Mouse (Mus musculus) lung, adult 2 months (tissue): Measurements from ENCODE around the gene Sdhb.

ENCODE experiments used
- CTCF ChIP-seq: fragments of 200-500 bp; IDR thresholded peaks from 2 replicates; pipeline ENCODE4 v1.5.1; 2011; ENCODE audit warnings: mild to moderate bottlenecking, low read length, control low read depth; ENCODE audit not compliant: insufficient read depth
- POLR2A ChIP-seq: fragments of 200-500 bp; IDR thresholded peaks from 2 replicates; pipeline ENCODE4 v1.6.1; 2011; ENCODE audit warnings: low read depth, mild to moderate bottlenecking, control low read depth, low read length, borderline replicate concordance; ENCODE audit errors: extremely low read depth

DNA sequence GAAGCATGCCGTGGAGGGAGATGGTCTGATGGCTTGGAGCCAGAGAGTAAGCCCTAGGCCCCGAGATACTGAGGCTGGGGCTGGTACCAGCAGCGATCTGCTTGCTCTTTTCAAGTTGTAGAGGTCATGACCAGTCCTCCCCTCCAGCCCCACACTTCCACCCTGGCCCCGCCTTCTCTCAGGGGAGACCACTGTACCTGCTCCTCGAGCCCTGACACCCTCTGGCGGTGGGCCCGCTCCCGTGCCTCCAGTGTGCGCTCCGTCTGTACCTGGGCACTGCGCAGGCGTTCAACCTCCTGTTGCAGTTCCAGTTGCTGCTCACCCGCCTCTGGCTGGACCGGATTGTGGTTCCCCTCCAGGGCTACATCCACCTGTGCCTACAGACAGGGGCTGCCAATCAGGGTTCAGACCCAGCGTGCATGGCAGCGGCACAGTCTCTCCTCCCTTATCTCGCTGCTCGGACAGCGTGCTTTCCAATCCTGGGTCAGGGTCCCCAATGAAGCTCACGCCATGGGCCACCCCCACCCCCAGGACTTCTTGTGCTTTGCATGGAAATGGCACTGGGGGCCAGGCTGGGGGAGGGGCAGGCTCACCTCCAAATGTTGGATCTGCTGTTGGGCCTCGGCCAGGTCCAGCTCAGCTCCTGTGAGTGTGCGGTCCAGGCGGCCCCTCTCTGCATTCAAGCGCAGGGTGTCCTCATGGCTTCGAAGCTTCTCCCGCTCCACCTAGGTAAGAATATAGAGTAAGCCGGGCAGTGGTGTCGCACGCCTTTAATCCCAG, 56.8 kb downstream of the Sdhb start:
- TF ChIP-seq POLR2A (no peak), CTCF (no peak)
